In genomic region chr19:11965023-11965942, GRCm38 (mm10) we compare ENCODE assay signal across 8 mouse cellular contexts. TPM values are rescaled to one million over a fixed set of nuclear protein-coding genes. Genes with fewer than 3 reads are reported as not detected.
DNase-seq lines count a peak whose midpoint lies in the region; ATAC-seq lines count a peak whose summit lies in the region.

Osbp (plus strand) TSS chr19:11965941.

- 0% methylated on average over 36 of the region's 59 CpGs for WGBS in hindbrain, embryonic 16.5 days
- under 1% methylated on average over 56 of the region's 59 CpGs for WGBS in macrophage (ENCODE audit: missing documents)

- peak; percentile 98 for ATAC-seq in hindbrain, embryonic 16.5 days

- peak; percentile 98 for DNase-seq in WW6 (ENCODE audit: low read depth, low spot score)
- DNase-seq in cerebellum, postnatal 4 days (ENCODE audit: low spot score in 2 of 2): peak; percentile 96 to 99
- peak; percentile 100 for DNase-seq in gastrocnemius, adult 18-20 months (ENCODE audit: low spot score)
- peak; percentile 99 for DNase-seq in left cerebral cortex, adult 18-20 months (ENCODE audit: low spot score in 2 of 2)
- DNase-seq in right cerebral cortex, adult 18-20 months: peak; percentile 100
- DNase-seq in urinary bladder, postnatal 10 days (ENCODE audit: low spot score): peak; percentile 98

- peaks cover 18% of the 10 kb centered on the region for H3K4me1 ChIP-seq in hindbrain, embryonic 16.5 days (ENCODE audit: control insufficient read depth, insufficient read depth, low read depth, low read length)

- H3K4me3 ChIP-seq in hindbrain, embryonic 16.5 days (ENCODE audit: low read length): peak within 1 kb of the TSS; percentile 94
- H3K4me3 ChIP-seq in macrophage (ENCODE audit: inconsistent target): peak within 1 kb of the TSS; percentile 59

- no peaks in the 10 kb centered on the region for H3K36me3 ChIP-seq in hindbrain, embryonic 16.5 days (ENCODE audit: control insufficient read depth, insufficient read depth, low read length)
- no peaks in the 10 kb centered on the region for H3K36me3 ChIP-seq in macrophage (ENCODE audit: inconsistent target)

- no peaks in the 10 kb centered on the region for H3K27me3 ChIP-seq in hindbrain, embryonic 16.5 days (replicated peaks; ENCODE audit: control insufficient read depth, insufficient read depth, low read length)

- H3K27ac ChIP-seq in hindbrain, embryonic 16.5 days (ENCODE audit: low read depth, low read length): peak within 1 kb of the TSS; percentile 92
- H3K27ac ChIP-seq in macrophage: peak within 1 kb of the TSS; percentile 74

- H3K9me3 ChIP-seq in hindbrain, embryonic 16.5 days (ENCODE audit: control insufficient read depth, low read length): no peaks in the 10 kb centered on the region

- peak within 1 kb of the TSS; percentile 82 for H3K4me2 ChIP-seq in hindbrain, embryonic 16.5 days (ENCODE audit: low read length)

- H3K79me2 ChIP-seq in macrophage (ENCODE audit: inconsistent target): peaks cover 40% of the 10 kb centered on the region

- H3K9ac ChIP-seq in hindbrain, embryonic 16.5 days (ENCODE audit: low read depth, low read length): peak within 1 kb of the TSS; percentile 96

RNA-seq across cellular contexts. Expression of gene Osbp, which starts in this region (rescaled TPM):
- 10 to 100 TPM; 53.4 to 56.3 TPM for total RNA-seq in gastrocnemius, adult 18-20 months (2021)
- polyA plus RNA-seq in hindbrain, embryonic 16.5 days (2015; fragmentation: Nextera tagmentation; extraction: Ambion mirVana): 3.0 and 3.2 TPM in 2 replicates
- total RNA-seq in left cerebral cortex, adult 18-20 months (2021): 10 to 100 TPM; 55.9 to 58.2 TPM
- total RNA-seq in macrophage (2018; cell fraction: chromatin; rRNA removed): 10 to 100 TPM; 11.5 to 33.6 (median 23.9) TPM
- 10 to 100 TPM; 24.6 to 46.9 (median 36.0) TPM for total RNA-seq in macrophage (2018; cell fraction: cytosol; rRNA removed)
- total RNA-seq in macrophage (2018; cell fraction: nucleus; rRNA removed): 10 to 100 TPM; 16.3 to 53.2 (median 36.8) TPM
- polyA plus RNA-seq in macrophage (2018): 27.8 to 35.2 TPM (median 29.0 TPM) in 3 replicates

Comparison
In these comparisons a context has a peak if more than half of its experiments do, and no peak if none do; other contexts are left out.
1. Peak in every context shown above with its lines: DNase-seq, ATAC-seq, H3K4me3 ChIP-seq and H3K27ac ChIP-seq.